Mouse (Mus musculus) layer of hippocampus, adult 18-20 months (tissue): ENCODE measurements around the gene Slc17a8. TPM values are rescaled to one million over a fixed set of nuclear protein-coding genes. Genes with fewer than 3 reads are reported as not detected.
"Not testable (repeated sequence)": the region's sequence is repeated elsewhere in the genome, so short reads cannot be mapped to it uniquely, and the experiment has no call there.

ENCODE experiments used
- DNase-seq, 2 experiments: peaks; one replicate each; pipeline ENCODE4 v3.0.0; 2022; ENCODE audit warnings: low spot score in 2 of 2
- total RNA-seq, 2 experiments: library from RNA; stranded (reverse); gene quantifications; 2 replicates each; pipeline ENCODE4 v1.2.3; 2021

Slc17a8 gene
- total RNA-seq, 2 experiments from 2014 or later, result 2.5 to 3.8 TPM

- DNase-seq, result peak; percentile 1 to 4
These were observed 28.3 kb downstream of the Slc17a8 start for GRCm38 (mm10) chr10:89592797-89593196.

- DNase-seq, result no peak
These were observed 31.2 kb downstream of the Slc17a8 start for GRCm38 (mm10) chr10:89589877-89590276.

- DNase-seq, result no peak
These were observed 32.3 kb downstream of the Slc17a8 start for GRCm38 (mm10) chr10:89588708-89589107.

- no peak for DNase-seq
These were observed 36.3 kb downstream of the Slc17a8 start for GRCm38 (mm10) chr10:89584709-89585108.

- no peak for DNase-seq
These were observed 42.3 kb downstream of the Slc17a8 start for GRCm38 (mm10) chr10:89578801-89579200.

GRCm38 (mm10) chr10:89577666-89578065 is 43.4 kb downstream of the Slc17a8 start:
- no peak for DNase-seq

- DNase-seq, result no peak
These were observed 47.6 kb downstream of the Slc17a8 start for GRCm38 (mm10) chr10:89573421-89573820.

- DNase-seq, result no peak
These were observed 48.1 kb downstream of the Slc17a8 start for GRCm38 (mm10) chr10:89572946-89573345.

GRCm38 (mm10) chr10:89567391-89567790 is 53.7 kb downstream of the Slc17a8 start:
- no peak for DNase-seq

- no peak for DNase-seq
These were observed 55.6 kb downstream of the Slc17a8 start for GRCm38 (mm10) chr10:89565301-89566022.

- DNase-seq, result no peak
These were observed 58.9 kb downstream of the Slc17a8 start for GRCm38 (mm10) chr10:89562113-89562512.

- no peak for DNase-seq
These were observed 61.7 kb downstream of the Slc17a8 start for GRCm38 (mm10) chr10:89559351-89559750.

GRCm38 (mm10) chr10:89554885-89555284 is 66.2 kb downstream of the Slc17a8 start:
- DNase-seq, result not testable (repeated sequence)

GRCm38 (mm10) chr10:89553855-89554254 is 67.2 kb downstream of the Slc17a8 start:
- DNase-seq, result not testable (repeated sequence)

- no peak for DNase-seq
These were observed 68.0 kb downstream of the Slc17a8 start for GRCm38 (mm10) chr10:89553015-89553414.

GRCm38 (mm10) chr10:89551657-89552056 is 69.4 kb downstream of the Slc17a8 start:
- DNase-seq, result peak in 1 of 2 experiments; percentile 6

- DNase-seq, result no peak
These were observed 73.0 kb downstream of the Slc17a8 start for GRCm38 (mm10) chr10:89548028-89548427.

- no peak for DNase-seq
These were observed 74.1 kb downstream of the Slc17a8 start for GRCm38 (mm10) chr10:89546989-89547388.

GRCm38 (mm10) chr10:89543867-89544266 is 77.2 kb downstream of the Slc17a8 start:
- DNase-seq, result no peak

- DNase-seq, result no peak
These were observed 78.7 kb downstream of the Slc17a8 start for GRCm38 (mm10) chr10:89542321-89542720.

- DNase-seq, result no peak
These were observed 87.9 kb downstream of the Slc17a8 start, which contains the start of gene Nr1h4 for GRCm38 (mm10) chr10:89532929-89533727. Nr1h4 (minus strand) TSS chr10:89533585.

GRCm38 (mm10) chr10:89532451-89532850 is 88.6 kb downstream of the Slc17a8 start:
- no peak for DNase-seq
